Mouse (Mus musculus): ENCODE measurements around the gene Wdsub1. TPM values are rescaled to one million over a fixed set of nuclear protein-coding genes. Genes with fewer than 3 reads are reported as not detected.

The Wdsub1 gene
- polyA plus RNA-seq, 1 experiment from 2014 or later, result 42.3 TPM

GRCm38 (mm10) chr2:59839755-59840154 lies 42.6 kb downstream of the Wdsub1 start:
- TF ChIP-seq CTCF (IDR thresholded peaks at IDR 0.05), result no peak
- no peak for TF ChIP-seq EP300 (IDR thresholded peaks at IDR 0.05)
- 83% methylated on average over 2 of the region's 2 CpGs for WGBS
- peaks cover 53% of the 10 kb centered on the region for H3K36me3 ChIP-seq (ENCODE audit: insufficient read depth, low read length)
- H3K4me2 ChIP-seq (replicated peaks; ENCODE audit: low read depth, low read length), result no peak overlapping the region
- no peak overlapping the region for H3K9ac ChIP-seq (replicated peaks; ENCODE audit: low read depth)
- no peak for DNase-seq (ENCODE audit: low spot score)
- no peaks in the 10 kb centered on the region for H3K9me3 ChIP-seq (ENCODE audit: low read length)
- no peak overlapping the region for H3K27ac ChIP-seq (ENCODE audit: low read length)
- no peaks in the 10 kb centered on the region for H3K27me3 ChIP-seq (replicated peaks; ENCODE audit: insufficient read depth, low read length)
- no peak for ATAC-seq
- H3K4me1 ChIP-seq (ENCODE audit: insufficient read depth, low read depth, low read length), result no peaks in the 10 kb centered on the region
- no peak overlapping the region for H3K4me3 ChIP-seq (ENCODE audit: low read depth, low read length)

- ATAC-seq, result peak; percentile 62
- peaks cover 61% of the 10 kb centered on the region for H3K36me3 ChIP-seq (ENCODE audit: insufficient read depth, low read length)
- peak; percentile 46 for DNase-seq (ENCODE audit: low spot score)
- 53% methylated on average over 8 of the region's 8 CpGs for WGBS
- no peak overlapping the region for H3K4me2 ChIP-seq (replicated peaks; ENCODE audit: low read depth, low read length)
- no peak overlapping the region for H3K4me3 ChIP-seq (ENCODE audit: low read depth, low read length)
- H3K4me1 ChIP-seq (ENCODE audit: insufficient read depth, low read depth, low read length), result no peaks in the 10 kb centered on the region
- no peaks in the 10 kb centered on the region for H3K9me3 ChIP-seq (ENCODE audit: low read length)
- TF ChIP-seq CTCF (IDR thresholded peaks at IDR 0.05) (no peak), EP300 (IDR thresholded peaks at IDR 0.05) (peak; percentile 90)
- H3K27ac ChIP-seq (ENCODE audit: low read length), result peak overlapping the region; percentile 72
- no peaks in the 10 kb centered on the region for H3K27me3 ChIP-seq (replicated peaks; ENCODE audit: insufficient read depth, low read length)
- no peak overlapping the region for H3K9ac ChIP-seq (replicated peaks; ENCODE audit: low read depth)
Observed at GRCm38 (mm10) chr2:59838825-59839224, 43.6 kb downstream of the Wdsub1 start.

GRCm38 (mm10) chr2:59831831-59832230 lies 50.6 kb downstream of the Wdsub1 start:
- H3K9ac ChIP-seq (replicated peaks; ENCODE audit: low read depth), result no peak overlapping the region
- H3K4me3 ChIP-seq (ENCODE audit: low read depth, low read length), result no peak overlapping the region
- H3K4me1 ChIP-seq (ENCODE audit: insufficient read depth, low read depth, low read length), result peaks cover 9% of the 10 kb centered on the region; the same call in 1 of the 2 replicates
- TF ChIP-seq EP300 (IDR thresholded peaks at IDR 0.05), result no peak
- TF ChIP-seq CTCF (IDR thresholded peaks at IDR 0.05), result no peak
- peaks cover 31% of the 10 kb centered on the region for H3K36me3 ChIP-seq (ENCODE audit: insufficient read depth, low read length)
- H3K27me3 ChIP-seq (replicated peaks; ENCODE audit: insufficient read depth, low read length), result no peaks in the 10 kb centered on the region
- no peak overlapping the region for H3K27ac ChIP-seq (ENCODE audit: low read length)
- ATAC-seq, result no peak
- no peak overlapping the region for H3K4me2 ChIP-seq (replicated peaks; ENCODE audit: low read depth, low read length)
- no peak for DNase-seq (ENCODE audit: low spot score)
- 79% methylated on average over 7 of the region's 7 CpGs for WGBS
- H3K9me3 ChIP-seq (ENCODE audit: low read length), result no peaks in the 10 kb centered on the region

- H3K9ac ChIP-seq (replicated peaks; ENCODE audit: low read depth), result no peak overlapping the region
- no peak overlapping the region for H3K4me3 ChIP-seq (ENCODE audit: low read depth, low read length)
- no peak for ATAC-seq
- WGBS, result 91% methylated on average over 5 of the region's 5 CpGs
- H3K9me3 ChIP-seq (ENCODE audit: low read length), result no peaks in the 10 kb centered on the region
- H3K4me2 ChIP-seq (replicated peaks; ENCODE audit: low read depth, low read length), result no peak overlapping the region
- DNase-seq (ENCODE audit: low spot score), result no peak
- peaks cover 22% of the 10 kb centered on the region; the same call in 1 of the 2 replicates for H3K36me3 ChIP-seq (ENCODE audit: insufficient read depth, low read length)
- H3K27ac ChIP-seq (ENCODE audit: low read length), result no peak overlapping the region; the same call in 1 of the 2 replicates
- no peaks in the 10 kb centered on the region for H3K27me3 ChIP-seq (replicated peaks; ENCODE audit: insufficient read depth, low read length)
- H3K4me1 ChIP-seq (ENCODE audit: insufficient read depth, low read depth, low read length), result peaks cover 9% of the 10 kb centered on the region; the same call in 1 of the 2 replicates
- no peak for TF ChIP-seq CTCF (IDR thresholded peaks at IDR 0.05)
- TF ChIP-seq EP300 (IDR thresholded peaks at IDR 0.05), result no peak
Observed at GRCm38 (mm10) chr2:59830940-59831339, 51.5 kb downstream of the Wdsub1 start.

GRCm38 (mm10) chr2:59830151-59830550 lies 52.2 kb downstream of the Wdsub1 start:
- ATAC-seq, result peak; percentile 61
- Histone ChIP-seq H3K4me1 (ENCODE audit: insufficient read depth, low read depth, low read length) (peaks cover 9% of the 10 kb centered on the region; the same call in 1 of the 2 replicates), H3K27ac (ENCODE audit: low read length) (peak overlapping the region; percentile 73; the same call in 1 of the 2 replicates), H3K27me3 (replicated peaks; ENCODE audit: insufficient read depth, low read length) (no peaks in the 10 kb centered on the region), H3K9ac (replicated peaks; ENCODE audit: low read depth) (no peak overlapping the region), H3K9me3 (ENCODE audit: low read length) (no peaks in the 10 kb centered on the region), H3K4me3 (ENCODE audit: low read depth, low read length) (no peak overlapping the region), H3K4me2 (replicated peaks; ENCODE audit: low read depth, low read length) (no peak overlapping the region), H3K36me3 (ENCODE audit: insufficient read depth, low read length) (peaks cover 20% of the 10 kb centered on the region; the same call in 1 of the 2 replicates)
- TF ChIP-seq CTCF (IDR thresholded peaks at IDR 0.05) (peak; percentile 69), EP300 (IDR thresholded peaks at IDR 0.05) (no peak)
- peak; percentile 77 for DNase-seq (ENCODE audit: low spot score)
- WGBS, result 23% methylated on average over 9 of the region's 9 CpGs

- H3K27me3 ChIP-seq (replicated peaks; ENCODE audit: insufficient read depth, low read length), result no peaks in the 10 kb centered on the region
- no peak overlapping the region for H3K4me2 ChIP-seq (replicated peaks; ENCODE audit: low read depth, low read length)
- no peaks in the 10 kb centered on the region for H3K9me3 ChIP-seq (ENCODE audit: low read length)
- DNase-seq (ENCODE audit: low spot score), result no peak
- H3K4me1 ChIP-seq (ENCODE audit: insufficient read depth, low read depth, low read length), result peaks cover 9% of the 10 kb centered on the region; the same call in 1 of the 2 replicates
- H3K9ac ChIP-seq (replicated peaks; ENCODE audit: low read depth), result no peak overlapping the region
- H3K36me3 ChIP-seq (ENCODE audit: insufficient read depth, low read length), result peaks cover 18% of the 10 kb centered on the region; the same call in 1 of the 2 replicates
- H3K4me3 ChIP-seq (ENCODE audit: low read depth, low read length), result no peak overlapping the region
- peak overlapping the region; percentile 73 for H3K27ac ChIP-seq (ENCODE audit: low read length)
- ATAC-seq, result no peak
- no peak for TF ChIP-seq EP300 (IDR thresholded peaks at IDR 0.05)
- no peak for TF ChIP-seq CTCF (IDR thresholded peaks at IDR 0.05)
- 78% methylated on average over 7 of the region's 7 CpGs for WGBS
Observed at GRCm38 (mm10) chr2:59829718-59830117, 52.7 kb downstream of the Wdsub1 start.

Measured in lung, postnatal 0 days (tissue).